Mouse (Mus musculus) erythroblast, embryonic 14.5 days (primary cell): Measurements from ENCODE around the gene Ankrd13a. TPM values are rescaled to one million over a fixed set of nuclear protein-coding genes. Genes with fewer than 3 reads are reported as not detected.

Source experiments
- H3K27me3 ChIP-seq: 2 replicates; pipeline ENCODE4 v1.6.1; 2012; ENCODE audit warnings: inconsistent platforms; ENCODE audit not compliant: control insufficient read depth
- H3K36me3 ChIP-seq: 2 replicates; pipeline ENCODE4 v1.6.1; 2012; ENCODE audit warnings: mild to moderate bottlenecking, inconsistent platforms; ENCODE audit not compliant: control insufficient read depth
- H3K4me1 ChIP-seq: 2 replicates; pipeline ENCODE4 v1.6.1; 2012; ENCODE audit warnings: inconsistent platforms; ENCODE audit not compliant: control insufficient read depth
- H3K4me3 ChIP-seq: replicated peaks from 2 replicates; pipeline ENCODE3; 2012; ENCODE audit warnings: moderate library complexity, mild to moderate bottlenecking, inconsistent platforms
- H3K9me3 ChIP-seq: 2 replicates; pipeline ENCODE4 v1.6.1; 2012; ENCODE audit warnings: low read length, inconsistent platforms, mixed read lengths; ENCODE audit not compliant: control insufficient read depth
- GATA1 ChIP-seq: IDR thresholded peaks from 2 replicates; pipeline ENCODE4 v1.6.1; 2012; ENCODE audit warnings: low read length, inconsistent platforms, mixed read lengths
- TAL1 ChIP-seq: IDR thresholded peaks from 3 replicates; pipeline ENCODE4 v1.6.1; 2012; ENCODE audit warnings: low read length, inconsistent platforms, mixed read lengths
- polyA plus RNA-seq: library from polyadenylated mRNA; stranded (reverse); fragments of >175 nt; gene quantifications from 2 replicates; pipeline ENCODE4 v1.2.3, GENCODE M21; 2012

Ankrd13a gene
- polyA plus RNA-seq, 1 experiment, result 15.2 TPM

GRCm38 (mm10) chr5:114785196-114785595 is 10.7 kb downstream of the Ankrd13a start:
- H3K36me3 ChIP-seq, result peaks cover 67% of the 10 kb centered on the region
- H3K4me3 ChIP-seq, result peak overlapping the region; percentile 37
- no peaks in the 10 kb centered on the region for H3K9me3 ChIP-seq
- TF ChIP-seq TAL1 (no peak), GATA1 (no peak)
- H3K4me1 ChIP-seq, result peaks cover 61% of the 10 kb centered on the region
- no peaks in the 10 kb centered on the region for H3K27me3 ChIP-seq

GRCm38 (mm10) chr5:114793317-114793716 is 18.8 kb downstream of the Ankrd13a start:
- H3K27me3 ChIP-seq, result no peaks in the 10 kb centered on the region
- H3K9me3 ChIP-seq, result peaks cover 6% of the 10 kb centered on the region
- peaks cover 19% of the 10 kb centered on the region for H3K4me1 ChIP-seq
- H3K4me3 ChIP-seq, result no peak overlapping the region
- H3K36me3 ChIP-seq, result peaks cover 96% of the 10 kb centered on the region
- no peak for TF ChIP-seq TAL1
- TF ChIP-seq GATA1, result no peak

GRCm38 (mm10) chr5:114794609-114795008 is 20.1 kb downstream of the Ankrd13a start:
- no peak for TF ChIP-seq GATA1
- TF ChIP-seq TAL1, result no peak
- Histone ChIP-seq H3K4me1 (peaks cover 19% of the 10 kb centered on the region), H3K27me3 (no peaks in the 10 kb centered on the region), H3K4me3 (no peak overlapping the region), H3K36me3 (peaks cover 96% of the 10 kb centered on the region), H3K9me3 (peaks cover 6% of the 10 kb centered on the region)

- Histone ChIP-seq H3K4me1 (peaks cover 19% of the 10 kb centered on the region), H3K36me3 (peaks cover 98% of the 10 kb centered on the region), H3K9me3 (peaks cover 6% of the 10 kb centered on the region), H3K4me3 (no peak overlapping the region), H3K27me3 (no peaks in the 10 kb centered on the region)
- TF ChIP-seq TAL1 (no peak), GATA1 (no peak)
Observed at GRCm38 (mm10) chr5:114795231-114795630, 20.8 kb downstream of the Ankrd13a start.

GRCm38 (mm10) chr5:114795653-114796052 is 21.2 kb downstream of the Ankrd13a start:
- Histone ChIP-seq H3K9me3 (peaks cover 6% of the 10 kb centered on the region), H3K27me3 (no peaks in the 10 kb centered on the region), H3K4me1 (peaks cover 20% of the 10 kb centered on the region), H3K4me3 (no peak overlapping the region), H3K36me3 (peaks cover 98% of the 10 kb centered on the region)
- TF ChIP-seq TAL1 (no peak), GATA1 (no peak)

- H3K27me3 ChIP-seq, result no peaks in the 10 kb centered on the region
- TF ChIP-seq GATA1 (no peak), TAL1 (no peak)
- H3K9me3 ChIP-seq, result peaks cover 6% of the 10 kb centered on the region
- peaks cover 97% of the 10 kb centered on the region for H3K36me3 ChIP-seq
- peaks cover 28% of the 10 kb centered on the region for H3K4me1 ChIP-seq
- H3K4me3 ChIP-seq, result peak overlapping the region; percentile 8
Observed at GRCm38 (mm10) chr5:114796299-114797012, 22.0 kb downstream of the Ankrd13a start.

GRCm38 (mm10) chr5:114797253-114797652 is 22.8 kb downstream of the Ankrd13a start:
- H3K4me3 ChIP-seq, result no peak overlapping the region
- H3K27me3 ChIP-seq, result no peaks in the 10 kb centered on the region
- H3K9me3 ChIP-seq, result peaks cover 6% of the 10 kb centered on the region
- TF ChIP-seq GATA1 (no peak), TAL1 (no peak)
- H3K36me3 ChIP-seq, result peaks cover 96% of the 10 kb centered on the region
- H3K4me1 ChIP-seq, result peaks cover 34% of the 10 kb centered on the region

GRCm38 (mm10) chr5:114799848-114800247 is 25.4 kb downstream of the Ankrd13a start:
- no peaks in the 10 kb centered on the region for H3K27me3 ChIP-seq
- peaks cover 28% of the 10 kb centered on the region for H3K4me1 ChIP-seq
- peaks cover 96% of the 10 kb centered on the region for H3K36me3 ChIP-seq
- peaks cover 6% of the 10 kb centered on the region for H3K9me3 ChIP-seq
- no peak overlapping the region for H3K4me3 ChIP-seq
- no peak for TF ChIP-seq GATA1
- TF ChIP-seq TAL1, result no peak

GRCm38 (mm10) chr5:114801049-114801448 is 26.6 kb downstream of the Ankrd13a start:
- TF ChIP-seq TAL1 (no peak), GATA1 (no peak)
- Histone ChIP-seq H3K36me3 (peaks cover 97% of the 10 kb centered on the region), H3K4me3 (no peak overlapping the region), H3K4me1 (peaks cover 31% of the 10 kb centered on the region), H3K27me3 (no peaks in the 10 kb centered on the region), H3K9me3 (peaks cover 6% of the 10 kb centered on the region)
